Mouse (Mus musculus): ENCODE measurements around the gene Brd1. TPM values are rescaled to one million over a fixed set of nuclear protein-coding genes. Genes with fewer than 3 reads are reported as not detected.

Gene Brd1
- polyA plus RNA-seq, 2 experiments: 24.9 to 28.2 TPM

- DNase-seq (ENCODE audit: low spot score) (no peak), ATAC-seq (ENCODE audit: low FRiP score, low read depth) (no peak)
- no peak for TF ChIP-seq POLR2A (IDR thresholded peaks at IDR 0.05; ENCODE audit: borderline replicate concordance, extremely low read depth, insufficient read depth, insufficient read length)
- Histone ChIP-seq H3K36me3 (ENCODE audit: control insufficient read depth, insufficient read depth, low read length) (no peaks in the 10 kb centered on the region), H3K9me3 (ENCODE audit: control insufficient read depth, low read length) (no peaks in the 10 kb centered on the region), H3K4me1 (ENCODE audit: control insufficient read depth, insufficient read depth, low read length) (no peaks in the 10 kb centered on the region), H3K27me3 (ENCODE audit: control insufficient read depth, insufficient read depth, low read length) (no peaks in the 10 kb centered on the region), H3K4me3 (replicated peaks; ENCODE audit: low read length) (no peak overlapping the region), H3K4me2 (replicated peaks; ENCODE audit: low read depth, low read length, severe bottlenecking) (no peak overlapping the region), H3K27ac (replicated peaks; ENCODE audit: low read depth, low read length) (no peak overlapping the region), H3K9ac (ENCODE audit: low read depth, low read length, severe bottlenecking) (no peak overlapping the region)
- WGBS: 77% methylated on average over 6 of the region's 6 CpGs
Observed at GRCm38 (mm10) chr15:88741366-88741765, 7.3 kb upstream of the Brd1 start.

- H3K27me3 ChIP-seq (ENCODE audit: control insufficient read depth, insufficient read depth, low read length): no peaks in the 10 kb centered on the region
- H3K4me1 ChIP-seq (ENCODE audit: control insufficient read depth, insufficient read depth, low read length): peaks cover 6% of the 10 kb centered on the region
- no peaks in the 10 kb centered on the region for H3K9me3 ChIP-seq (ENCODE audit: control insufficient read depth, low read length)
- TF ChIP-seq POLR2A (IDR thresholded peaks at IDR 0.05; ENCODE audit: borderline replicate concordance, extremely low read depth, insufficient read depth, insufficient read length): no peak
- ATAC-seq (ENCODE audit: low FRiP score, low read depth): no peak
- DNase-seq (ENCODE audit: low spot score): no peak
- no peaks in the 10 kb centered on the region for H3K36me3 ChIP-seq (ENCODE audit: control insufficient read depth, insufficient read depth, low read length)
- no peak overlapping the region for H3K27ac ChIP-seq (replicated peaks; ENCODE audit: low read depth, low read length)
- no peak overlapping the region for H3K4me3 ChIP-seq (replicated peaks; ENCODE audit: low read length)
- H3K4me2 ChIP-seq (replicated peaks; ENCODE audit: low read depth, low read length, severe bottlenecking): no peak overlapping the region
- no peak overlapping the region for H3K9ac ChIP-seq (ENCODE audit: low read depth, low read length, severe bottlenecking)
- WGBS: 76% methylated on average over 2 of the region's 2 CpGs
Observed at GRCm38 (mm10) chr15:88738466-88738865, 4.4 kb upstream of the Brd1 start.

- H3K9me3 ChIP-seq (ENCODE audit: control insufficient read depth, low read length): no peaks in the 10 kb centered on the region
- H3K4me1 ChIP-seq (ENCODE audit: control insufficient read depth, insufficient read depth, low read length): peaks cover 19% of the 10 kb centered on the region
- TF ChIP-seq POLR2A (IDR thresholded peaks at IDR 0.05; ENCODE audit: borderline replicate concordance, extremely low read depth, insufficient read depth, insufficient read length): no peak
- ATAC-seq (ENCODE audit: low FRiP score, low read depth) (no peak), DNase-seq (ENCODE audit: low spot score) (no peak)
- no peak overlapping the region for H3K4me2 ChIP-seq (replicated peaks; ENCODE audit: low read depth, low read length, severe bottlenecking)
- H3K9ac ChIP-seq (ENCODE audit: low read depth, low read length, severe bottlenecking): no peak overlapping the region
- 70% methylated on average over 4 of the region's 4 CpGs for WGBS
- no peaks in the 10 kb centered on the region for H3K27me3 ChIP-seq (ENCODE audit: control insufficient read depth, insufficient read depth, low read length)
- H3K4me3 ChIP-seq (replicated peaks; ENCODE audit: low read length): no peak overlapping the region
- no peaks in the 10 kb centered on the region for H3K36me3 ChIP-seq (ENCODE audit: control insufficient read depth, insufficient read depth, low read length)
- no peak overlapping the region for H3K27ac ChIP-seq (replicated peaks; ENCODE audit: low read depth, low read length)
Observed at GRCm38 (mm10) chr15:88736166-88736565, 2.1 kb upstream of the Brd1 start.

- peaks cover 26% of the 10 kb centered on the region for H3K36me3 ChIP-seq (ENCODE audit: control insufficient read depth, insufficient read depth, low read length)
- peak overlapping the region; percentile 97 for H3K9ac ChIP-seq (ENCODE audit: low read depth, low read length, severe bottlenecking)
- H3K27me3 ChIP-seq (ENCODE audit: control insufficient read depth, insufficient read depth, low read length): no peaks in the 10 kb centered on the region
- peak overlapping the region; percentile 87 for H3K4me2 ChIP-seq (replicated peaks; ENCODE audit: low read depth, low read length, severe bottlenecking)
- H3K4me1 ChIP-seq (ENCODE audit: control insufficient read depth, insufficient read depth, low read length): peaks cover 19% of the 10 kb centered on the region
- TF ChIP-seq POLR2A (IDR thresholded peaks at IDR 0.05; ENCODE audit: borderline replicate concordance, extremely low read depth, insufficient read depth, insufficient read length): no peak
- peak overlapping the region; percentile 87 for H3K27ac ChIP-seq (replicated peaks; ENCODE audit: low read depth, low read length)
- WGBS: 1% methylated on average over 67 of the region's 86 CpGs
- H3K9me3 ChIP-seq (ENCODE audit: control insufficient read depth, low read length): no peaks in the 10 kb centered on the region
- peak overlapping the region; percentile 97 for H3K4me3 ChIP-seq (replicated peaks; ENCODE audit: low read length)
- DNase-seq (ENCODE audit: low spot score): peak; percentile 65
- ATAC-seq (ENCODE audit: low FRiP score, low read depth): peak; percentile 62
Observed at GRCm38 (mm10) chr15:88733041-88733751, 837 bp downstream of the Brd1 start.

GRCm38 (mm10) chr15:88732405-88733020 lies 1.5 kb downstream of the Brd1 start:
- Histone ChIP-seq H3K4me3 (replicated peaks; ENCODE audit: low read length) (peak overlapping the region; percentile 97), H3K36me3 (ENCODE audit: control insufficient read depth, insufficient read depth, low read length) (peaks cover 29% of the 10 kb centered on the region), H3K4me2 (replicated peaks; ENCODE audit: low read depth, low read length, severe bottlenecking) (peak overlapping the region; percentile 87), H3K4me1 (ENCODE audit: control insufficient read depth, insufficient read depth, low read length) (peaks cover 19% of the 10 kb centered on the region), H3K9me3 (ENCODE audit: control insufficient read depth, low read length) (no peaks in the 10 kb centered on the region), H3K27me3 (ENCODE audit: control insufficient read depth, insufficient read depth, low read length) (no peaks in the 10 kb centered on the region), H3K9ac (ENCODE audit: low read depth, low read length, severe bottlenecking) (peak overlapping the region; percentile 97), H3K27ac (replicated peaks; ENCODE audit: low read depth, low read length) (no peak overlapping the region; the same call in 1 of the 2 replicates)
- ATAC-seq (ENCODE audit: low FRiP score, low read depth) (no peak), DNase-seq (ENCODE audit: low spot score) (no peak)
- 21% methylated on average over 15 of the region's 15 CpGs for WGBS
- TF ChIP-seq POLR2A (IDR thresholded peaks at IDR 0.05; ENCODE audit: borderline replicate concordance, extremely low read depth, insufficient read depth, insufficient read length): no peak

Measured in limb, embryonic 14.5 days (tissue).